Mouse (Mus musculus) erythroblast, embryonic 14.5 days (primary cell): ENCODE results near the gene Cfap126.
"Not testable (repeated sequence)": the region's sequence is repeated elsewhere in the genome, so short reads cannot be mapped to it uniquely, and the experiment has no call there.

Experiments
- GATA1 ChIP-seq: IDR thresholded peaks from 2 replicates; pipeline ENCODE4 v1.6.1; 2012; ENCODE audit warnings: low read length, inconsistent platforms, mixed read lengths
- TAL1 ChIP-seq: IDR thresholded peaks from 3 replicates; pipeline ENCODE4 v1.6.1; 2012; ENCODE audit warnings: low read length, inconsistent platforms, mixed read lengths

DNA sequence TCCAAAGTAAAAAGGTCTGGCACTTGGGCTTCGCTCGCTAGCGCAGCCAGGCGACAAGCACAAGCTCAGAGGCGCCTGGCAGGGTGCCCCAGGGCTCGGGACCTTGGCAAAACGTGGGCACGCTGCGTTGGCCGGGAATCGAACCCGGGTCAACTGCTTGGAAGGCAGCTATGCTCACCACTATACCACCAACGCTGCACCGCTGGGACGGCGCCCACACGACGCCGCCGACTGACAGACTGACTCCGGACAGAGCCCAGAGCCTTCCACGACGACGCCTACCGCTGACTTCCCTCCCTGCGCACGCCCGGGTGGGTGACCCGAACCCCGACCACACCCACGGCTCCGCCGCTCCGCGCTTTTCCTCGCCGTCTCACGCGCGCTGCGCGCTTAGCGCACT is 33.9 kb upstream of the Cfap126 start:
- not testable (repeated sequence) for TF ChIP-seq GATA1, TAL1
